Mouse (Mus musculus) pancreas, adult 10 weeks (tissue): ENCODE measurements around the gene Maged2. TPM values are rescaled to one million over a fixed set of nuclear protein-coding genes. Genes with fewer than 3 reads are reported as not detected.

Experiments
- polyA plus RNA-seq: library from polyadenylated mRNA; stranded (reverse); fragments of 350-450 nt; fragmentation: Illumina TruSeq; extraction: RNeasy Lipid Tissue Mini Kit (QIAGEN cat#74804); gene quantifications from one replicate; pipeline ENCODE4 v1.2.3, GENCODE M21; 2015; ENCODE audit warnings: low read depth, low replicate concordance; ENCODE audit not compliant: insufficient read depth

The Maged2 gene
- polyA plus RNA-seq = 10.8 TPM

GRCm38 (mm10) chrX:150814139-150814469 is at the start of gene Maged2:
Maged2 (minus strand) TSS chrX:150814345.

Other genes with a start within 250 kb of the Maged2 start
- gene Pfkfb1, start 226.1 kb downstream of the Maged2 start, polyA plus RNA-seq = 2.3 TPM
- gene Apex2, start 224.5 kb downstream of the Maged2 start, polyA plus RNA-seq = 2.6 TPM
- 0.46 TPM for gene Tro, start 156.8 kb downstream of the Maged2 start, polyA plus RNA-seq
- gene Gnl3l, start 203.0 kb upstream of the Maged2 start, polyA plus RNA-seq = 4.8 TPM
- gene Fgd1, start 231.8 kb upstream of the Maged2 start, polyA plus RNA-seq = 1.0 TPM